Comparison of ENCODE assay signal across 9 mouse cellular contexts in the genomic region with DNA sequence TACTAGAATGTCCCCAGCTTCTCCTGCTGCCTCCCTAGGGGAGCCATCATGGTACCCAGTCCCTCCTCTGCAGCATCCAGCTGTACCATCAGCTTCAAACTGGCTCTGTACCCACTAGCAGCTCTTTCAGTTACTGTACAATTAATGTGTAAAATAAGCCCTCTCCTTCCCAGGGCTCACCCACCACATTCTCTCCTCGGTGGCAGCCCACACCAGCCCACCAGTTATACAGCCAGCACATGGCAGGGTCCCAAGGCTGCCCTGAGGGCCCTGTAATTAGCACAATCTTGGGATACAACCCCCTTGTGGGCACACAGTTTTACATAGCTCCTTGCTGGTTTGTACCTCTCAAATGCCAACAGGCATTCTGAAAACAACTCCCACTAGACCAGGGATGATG.
"Had no signal": no experiment of that assay in that cellular context is flagged by ENCODE, and none has a peak within 500 bp of the region (broad histone marks: within the 10 kb centered on the region; RNA-seq: fewer than 3 reads in every experiment).

No protein-coding gene starts in this region.

- H3K27me3 ChIP-seq: limb, embryonic 15.5 days; midbrain, embryonic 13.5 days had no signal

- DNase-seq: lung, adult 18-20 months; lung, postnatal 36 days; right cerebral cortex, adult 18-20 months; right cerebral cortex, postnatal 25 days; thymus, postnatal 36 days had no signal

- ATAC-seq: midbrain, embryonic 13.5 days had no signal

- H3K4me2 ChIP-seq: limb, embryonic 15.5 days; midbrain, embryonic 13.5 days had no signal

- H3K4me3 ChIP-seq: limb, embryonic 15.5 days; midbrain, embryonic 13.5 days had no signal

- H3K9me3 ChIP-seq: limb, embryonic 15.5 days; midbrain, embryonic 13.5 days had no signal

- H3K27ac ChIP-seq: kidney, postnatal 0 days; limb, embryonic 15.5 days; liver, embryonic 14.5 days; midbrain, embryonic 13.5 days had no signal

- H3K9ac ChIP-seq: limb, embryonic 15.5 days; liver, embryonic 14.5 days; midbrain, embryonic 13.5 days had no signal
